Mouse (Mus musculus) layer of hippocampus, postnatal 36 days (tissue): ENCODE results near the gene Fermt1. TPM values are rescaled to one million over a fixed set of nuclear protein-coding genes. Genes with fewer than 3 reads are reported as not detected.

Experiments
- DNase-seq, 2 experiments: peaks; one replicate each; pipeline ENCODE4 v3.0.0; 2022
- total RNA-seq, 2 experiments: library from RNA; stranded (reverse); gene quantifications; 2 replicates each; pipeline ENCODE4 v1.2.3; 2021

Fermt1 gene
- total RNA-seq, 2 experiments from 2014 or later, result 0.27 to 0.48 TPM

GRCm38 (mm10) chr2:132922076-132922873 is 23.4 kb downstream of the Fermt1 start:
- no peak for DNase-seq

DNA sequence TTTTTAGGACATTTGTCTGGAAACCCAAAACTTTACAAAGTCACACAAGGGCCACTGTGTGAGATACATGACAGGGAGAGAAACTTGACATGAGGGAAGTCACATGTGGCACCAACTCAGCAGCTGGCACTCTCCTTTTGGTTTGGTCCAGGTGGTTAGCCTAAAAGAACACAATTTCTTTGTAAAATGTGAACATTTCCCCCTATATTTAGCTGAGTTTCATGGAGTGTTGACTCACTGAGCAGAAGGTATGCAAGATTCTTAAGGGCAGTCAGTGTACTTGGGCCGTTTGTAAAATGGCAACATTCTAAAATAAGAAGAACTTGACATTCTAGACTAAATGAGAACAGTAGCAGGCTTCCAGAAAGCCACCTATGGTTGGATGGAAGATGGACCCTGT is 30.9 kb downstream of the Fermt1 start:
- DNase-seq, result no peak

DNA sequence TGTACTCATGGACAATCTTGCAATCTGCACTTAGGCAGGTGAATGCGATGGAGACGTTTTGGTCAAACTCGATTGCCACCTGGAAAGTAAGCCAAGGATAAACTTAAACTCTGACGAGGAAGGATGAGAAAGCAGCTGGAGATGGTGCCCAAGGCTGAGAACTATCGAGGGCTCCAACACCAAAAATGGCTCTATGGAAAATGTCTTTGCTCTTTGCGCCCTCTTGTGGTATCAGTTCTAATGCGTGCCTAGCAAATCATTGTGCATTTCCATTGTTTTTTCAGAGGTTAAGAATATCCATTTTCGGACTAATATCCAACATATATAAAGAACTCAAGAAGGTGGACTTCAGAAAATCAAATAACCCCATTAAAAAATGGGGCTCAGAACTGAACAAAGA is 38.9 kb downstream of the Fermt1 start:
- DNase-seq, result no peak

GRCm38 (mm10) chr2:132904961-132905360 is 40.7 kb downstream of the Fermt1 start:
- DNase-seq, result no peak

- peak in 1 of 2 experiments; percentile 14 for DNase-seq
Measured at GRCm38 (mm10) chr2:132903498-132903897, 42.2 kb downstream of the Fermt1 start.

DNA sequence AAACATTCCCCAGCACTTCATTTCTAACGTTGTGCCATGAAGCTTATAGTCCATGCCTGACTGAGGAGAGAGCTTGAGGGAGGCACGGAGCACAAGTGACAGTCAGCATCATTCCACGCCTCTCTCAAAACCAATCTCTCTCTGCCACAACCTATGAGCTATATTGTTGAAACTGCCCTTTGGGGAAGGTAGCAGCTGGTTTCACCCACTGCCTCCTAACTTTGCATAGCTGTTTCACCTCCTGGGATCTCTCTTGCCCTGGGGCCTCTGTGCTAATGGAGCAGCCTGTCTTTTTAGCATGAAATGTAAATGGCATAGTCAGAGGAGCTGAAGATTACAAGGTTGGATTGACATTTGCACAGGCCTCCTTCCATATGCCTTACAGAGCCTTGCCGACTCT is 43.6 kb downstream of the Fermt1 start:
- no peak for DNase-seq

GRCm38 (mm10) chr2:132901636-132902035 is 44.1 kb downstream of the Fermt1 start:
- DNase-seq, result no peak

DNA sequence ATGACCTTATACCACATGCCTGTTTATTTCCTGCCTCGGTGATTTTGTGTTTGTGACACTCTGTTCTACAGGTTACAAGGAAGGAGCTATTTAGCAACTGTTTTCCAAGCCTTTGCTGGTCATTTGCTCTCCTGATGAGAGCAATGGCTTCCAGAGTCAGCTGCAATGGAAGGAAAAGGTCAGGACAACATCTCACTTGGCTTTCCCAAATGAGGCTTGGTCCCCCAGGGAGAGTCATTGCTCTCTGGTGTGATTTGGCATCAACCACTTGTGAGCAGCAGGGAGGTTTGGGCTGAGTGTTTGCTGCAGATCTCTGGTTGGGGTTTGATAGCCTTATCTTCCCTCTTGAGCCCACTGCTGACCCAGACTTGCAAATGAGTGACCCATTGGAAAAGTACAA is 45.1 kb downstream of the Fermt1 start:
- no peak for DNase-seq

GRCm38 (mm10) chr2:132898211-132898610 is 47.5 kb downstream of the Fermt1 start:
- DNase-seq, result no peak

GRCm38 (mm10) chr2:132893826-132894225 is 51.9 kb downstream of the Fermt1 start:
- DNase-seq, result no peak

- no peak for DNase-seq
Measured at GRCm38 (mm10) chr2:132885312-132885711, 60.4 kb downstream of the Fermt1 start.

DNA sequence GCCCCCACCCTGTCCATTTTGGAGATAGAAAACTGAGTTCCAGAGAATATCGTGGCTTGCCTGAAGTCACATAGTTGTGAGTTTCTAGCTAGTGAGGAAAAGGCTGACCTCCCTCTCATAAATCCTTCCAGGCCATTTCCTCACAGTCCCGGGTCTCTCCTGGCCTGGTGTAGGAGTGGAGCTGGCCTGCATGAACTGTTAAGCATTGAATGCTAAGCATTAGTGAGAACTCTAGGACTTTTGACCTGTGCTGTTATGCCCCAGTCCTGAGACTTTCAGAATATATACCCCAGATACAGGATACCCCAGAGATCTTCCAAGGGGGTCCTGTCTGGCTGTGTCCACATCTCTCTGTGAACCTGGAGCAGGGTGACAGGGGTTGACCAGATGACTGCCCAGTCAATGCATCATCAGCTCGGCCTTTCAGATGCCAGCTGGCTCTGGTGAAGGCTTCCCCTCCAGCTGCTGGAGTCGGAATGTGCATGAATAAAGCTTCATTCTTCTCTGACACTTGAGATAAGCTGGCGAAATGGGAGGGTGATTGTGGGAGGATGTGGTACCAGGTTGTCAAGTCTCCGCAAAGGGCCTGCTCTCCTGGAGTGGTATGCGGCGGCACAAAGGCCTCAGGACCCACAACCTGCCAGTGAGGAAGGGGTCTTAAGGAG is 61.3 kb downstream of the Fermt1 start:
- DNase-seq, result no peak

- DNase-seq, result no peak
Measured at GRCm38 (mm10) chr2:132880844-132881645, 64.7 kb downstream of the Fermt1 start, which contains the start of gene Lrrn4. Gene Lrrn4 (minus strand): TSS chr2:132880891.

DNA sequence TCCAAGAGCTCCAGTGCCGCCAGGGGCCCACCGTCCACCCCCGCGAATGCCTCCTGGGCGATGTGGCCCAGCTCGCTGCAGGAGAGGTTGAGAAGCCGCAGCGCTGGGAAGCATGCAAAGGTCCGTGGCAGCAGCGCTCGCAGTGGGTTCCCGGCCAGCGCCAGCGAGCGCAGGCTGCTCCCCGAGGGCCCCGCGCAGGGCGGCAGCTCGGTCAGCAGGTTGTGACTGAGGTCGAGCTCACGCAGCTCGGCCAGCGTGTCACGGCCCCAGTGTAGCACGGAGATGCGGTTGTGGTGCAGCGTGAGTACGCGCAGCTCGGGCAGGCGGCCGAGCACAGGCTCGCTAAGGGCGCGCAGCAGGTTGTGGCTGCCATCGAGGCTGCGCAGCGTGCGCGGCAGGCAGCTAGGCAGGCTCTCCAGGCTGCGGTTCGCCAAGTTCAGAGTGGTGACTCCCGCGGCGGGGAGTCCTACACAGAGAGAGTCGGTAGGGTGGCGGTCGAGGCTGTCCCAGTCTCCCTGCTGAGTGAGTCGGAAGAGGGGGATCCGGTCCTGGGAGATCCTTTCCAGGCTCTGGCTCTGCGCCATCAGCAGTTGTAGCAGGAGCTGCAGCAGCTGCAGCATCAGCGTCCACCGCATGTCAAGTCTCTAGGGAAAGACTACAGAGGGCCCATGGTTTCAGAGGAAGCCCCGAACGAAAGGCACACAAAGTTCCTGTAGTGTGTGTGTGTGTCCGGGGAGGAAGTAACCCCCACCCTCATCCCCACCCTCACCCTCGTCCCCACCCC is 66.3 kb downstream of the Fermt1 start:
- DNase-seq, result peak; percentile 27 to 37

- no peak for DNase-seq
Measured at GRCm38 (mm10) chr2:132876991-132877390, 68.7 kb downstream of the Fermt1 start.

DNA sequence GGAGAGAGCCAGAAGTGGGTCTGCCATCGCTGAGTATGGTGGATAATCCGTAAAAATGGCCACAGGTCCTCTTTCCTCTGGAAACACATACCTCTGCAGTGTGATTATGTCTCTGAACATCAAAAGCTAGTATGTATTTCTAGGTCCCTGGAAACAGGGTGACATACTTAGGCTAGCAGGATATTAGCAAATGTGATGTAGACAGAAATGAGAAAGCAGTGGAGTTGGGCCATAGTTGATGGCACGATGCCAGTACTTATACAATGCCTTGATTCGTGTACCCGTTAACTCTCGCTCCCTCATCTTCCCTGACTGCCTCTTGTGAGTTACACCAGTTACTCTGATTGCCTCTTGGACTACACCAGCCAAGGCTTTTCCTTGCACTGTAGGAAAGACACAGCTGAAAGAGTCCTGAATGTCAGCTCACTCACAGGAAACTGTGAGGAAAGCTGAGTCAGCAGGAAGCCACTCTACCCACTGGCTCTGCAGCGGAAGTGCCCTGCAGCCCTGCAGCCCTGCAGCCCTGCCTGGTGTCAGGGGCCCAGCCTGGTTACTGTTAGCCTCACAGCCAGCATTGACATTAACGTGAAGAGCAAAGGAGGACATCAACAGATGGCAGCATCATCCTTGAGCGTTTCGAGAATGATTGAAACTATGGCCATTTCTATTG is 71.9 kb downstream of the Fermt1 start:
- DNase-seq, result no peak

- no peak for DNase-seq
Measured at GRCm38 (mm10) chr2:132871663-132872062, 74.0 kb downstream of the Fermt1 start.

DNA sequence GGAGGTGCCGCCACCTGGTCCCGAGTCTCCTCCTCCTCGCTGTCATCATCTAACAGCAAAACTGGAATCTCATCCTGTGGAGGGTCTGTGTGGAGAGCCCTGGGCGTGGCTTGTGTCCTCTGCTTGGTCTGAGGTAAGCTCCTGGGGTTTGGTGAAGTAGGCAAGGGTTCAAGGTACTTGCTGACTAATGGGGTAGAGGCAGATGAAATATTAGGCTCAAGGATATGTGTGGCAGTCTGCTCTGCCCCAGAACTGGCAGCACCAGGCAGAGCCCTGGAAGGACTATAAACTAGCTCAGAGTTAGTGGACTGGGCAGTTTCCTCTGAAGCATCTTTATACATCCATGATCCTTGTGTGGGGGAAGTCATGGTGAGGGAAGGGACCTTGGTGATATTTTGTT is 75.4 kb downstream of the Fermt1 start:
- no peak for DNase-seq

DNA sequence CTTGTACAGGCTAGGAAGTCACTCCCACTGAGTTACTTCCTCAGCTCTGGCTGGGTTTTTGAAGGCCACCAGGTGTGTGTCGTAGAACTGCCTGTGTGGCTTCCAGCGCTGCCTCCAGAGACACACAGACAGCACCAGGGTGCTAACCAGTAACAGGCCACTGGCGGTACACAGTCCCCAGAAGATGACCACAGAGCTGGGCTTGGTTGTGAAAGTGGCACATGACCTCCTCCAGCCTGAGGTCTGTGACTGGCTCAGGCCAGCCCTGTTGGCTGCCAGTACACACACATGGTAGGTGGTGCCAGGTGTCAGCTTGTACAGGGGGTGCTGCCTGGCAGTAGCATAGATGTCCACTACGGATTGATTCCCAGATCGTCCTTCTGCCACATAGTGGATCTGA is 76.0 kb downstream of the Fermt1 start:
- DNase-seq, result no peak

GRCm38 (mm10) chr2:132867521-132867920 is 78.2 kb downstream of the Fermt1 start:
- DNase-seq, result no peak

DNA sequence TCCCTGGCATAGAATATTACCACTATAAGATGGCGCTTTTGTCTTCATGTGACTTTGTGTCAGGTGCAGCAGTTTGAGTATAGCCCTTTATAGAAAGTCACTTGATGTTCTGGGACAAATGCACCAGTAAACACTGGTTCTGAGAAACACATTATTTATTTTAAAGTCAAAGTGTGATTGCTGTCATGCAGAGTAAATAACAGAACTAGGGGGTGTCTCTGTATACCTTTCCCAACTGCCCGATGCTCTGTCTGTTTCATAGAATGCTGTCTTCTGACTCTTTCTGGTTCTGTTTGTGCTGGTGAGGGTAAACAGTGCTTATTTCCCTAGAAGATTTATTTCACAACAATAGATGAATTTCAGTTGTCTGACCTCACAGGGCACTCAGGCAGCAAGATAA is 82.4 kb downstream of the Fermt1 start:
- no peak for DNase-seq

- no peak for DNase-seq
Measured at GRCm38 (mm10) chr2:132861456-132861855, 84.2 kb downstream of the Fermt1 start.
